Mouse (Mus musculus): ENCODE measurements around the gene Hist1h3g. TPM values are rescaled to one million over a fixed set of nuclear protein-coding genes. Genes with fewer than 3 reads are reported as not detected.

The Hist1h3g gene
- polyA plus RNA-seq, 1 experiment from 2014 or later = 3.3 TPM

- peaks cover 57% of the 10 kb centered on the region for H3K4me1 ChIP-seq (replicated peaks)
- no peaks in the 10 kb centered on the region for H3K27me3 ChIP-seq (ENCODE audit: insufficient read depth, poor library complexity, severe bottlenecking)
- no peak for DNase-seq (ENCODE audit: low spot score)
- H3K9me3 ChIP-seq = no peaks in the 10 kb centered on the region
- H3K36me3 ChIP-seq = no peaks in the 10 kb centered on the region
- H3K27ac ChIP-seq = no peak overlapping the region
- peak overlapping the region; percentile 47 for H3K4me3 ChIP-seq
- 28% methylated on average over 9 of the region's 9 CpGs for WGBS
Observed at GRCm38 (mm10) chr13:23502031-23502567, 33.1 kb upstream of the Hist1h3g start.

DNA sequence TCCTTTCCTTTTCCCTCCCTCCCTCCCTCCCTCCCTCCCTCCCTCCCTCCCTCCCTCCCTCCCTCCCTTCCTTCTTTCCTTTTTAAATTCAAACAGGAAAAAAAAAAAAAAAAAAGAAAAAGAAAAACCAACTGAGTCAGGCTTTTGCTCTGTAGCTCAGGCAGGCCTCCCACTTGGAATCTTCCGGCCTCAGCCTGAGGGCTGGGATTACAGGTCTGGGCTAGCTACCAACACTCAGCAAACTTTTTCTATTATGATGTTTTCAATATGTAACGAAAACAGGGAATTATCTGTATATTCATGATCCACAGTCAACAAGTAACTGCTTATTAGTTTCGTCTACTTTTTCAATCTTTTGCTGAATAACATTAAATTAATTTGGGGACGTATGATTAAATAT, 32.3 kb upstream of the Hist1h3g start:
- Histone ChIP-seq H3K4me3 (no peak overlapping the region), H3K9me3 (no peaks in the 10 kb centered on the region)

GRCm38 (mm10) chr13:23503797-23504196, 31.4 kb upstream of the Hist1h3g start:
- Histone ChIP-seq H3K4me1 (replicated peaks) (peaks cover 46% of the 10 kb centered on the region), H3K4me3 (peak overlapping the region; percentile 32)
- WGBS = under 1% methylated on average over 9 of the region's 9 CpGs

More for the DNA sequence above, 32.3 kb upstream of the Hist1h3g start:
- H3K36me3 ChIP-seq = no peaks in the 10 kb centered on the region
- no peaks in the 10 kb centered on the region for H3K27me3 ChIP-seq (ENCODE audit: insufficient read depth, poor library complexity, severe bottlenecking)
- 31% methylated on average over 4 of the region's 4 CpGs for WGBS
- no peak for DNase-seq (ENCODE audit: low spot score)
- no peak overlapping the region for H3K27ac ChIP-seq
- H3K4me1 ChIP-seq (replicated peaks) = peaks cover 54% of the 10 kb centered on the region

GRCm38 (mm10) chr13:23505662-23506345, 29.4 kb upstream of the Hist1h3g start:
- Histone ChIP-seq H3K9me3 (no peaks in the 10 kb centered on the region), H3K27ac (peak overlapping the region; percentile 71), H3K27me3 (ENCODE audit: insufficient read depth, poor library complexity, severe bottlenecking) (no peaks in the 10 kb centered on the region), H3K36me3 (no peaks in the 10 kb centered on the region), H3K4me1 (replicated peaks) (peaks cover 46% of the 10 kb centered on the region), H3K4me3 (peak overlapping the region; percentile 55)
- peak; percentile 56 for DNase-seq (ENCODE audit: low spot score)
- 4% methylated on average over 14 of the region's 14 CpGs for WGBS

More at GRCm38 (mm10) chr13:23503797-23504196, 31.4 kb upstream of the Hist1h3g start:
- H3K36me3 ChIP-seq = no peaks in the 10 kb centered on the region
- H3K9me3 ChIP-seq = no peaks in the 10 kb centered on the region
- no peaks in the 10 kb centered on the region for H3K27me3 ChIP-seq (ENCODE audit: insufficient read depth, poor library complexity, severe bottlenecking)
- peak; percentile 61 for DNase-seq (ENCODE audit: low spot score)
- no peak overlapping the region for H3K27ac ChIP-seq

DNA sequence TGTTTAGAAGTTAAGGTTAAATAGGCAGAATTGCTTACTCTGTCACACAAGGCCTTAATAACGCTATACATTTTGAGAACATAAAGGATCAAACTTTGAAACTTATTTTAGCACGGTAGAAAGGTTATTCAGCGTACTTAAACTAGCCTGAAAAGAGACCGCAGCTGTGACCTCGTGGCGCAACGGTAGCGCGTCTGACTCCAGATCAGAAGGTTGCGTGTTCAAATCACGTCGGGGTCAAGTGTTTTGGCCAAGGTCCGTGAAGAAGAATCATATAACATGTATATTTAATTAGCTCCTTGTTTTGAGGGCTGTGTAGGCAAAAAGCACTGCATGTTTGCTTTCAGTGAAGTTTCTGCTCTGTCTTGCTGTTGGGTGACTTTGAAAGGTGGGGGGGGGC, 28.9 kb upstream of the Hist1h3g start:
- WGBS = 2% methylated on average over 13 of the region's 13 CpGs
- no peaks in the 10 kb centered on the region for H3K27me3 ChIP-seq (ENCODE audit: insufficient read depth, poor library complexity, severe bottlenecking)
- no peak overlapping the region for H3K27ac ChIP-seq
- H3K4me1 ChIP-seq (replicated peaks) = peaks cover 46% of the 10 kb centered on the region
- H3K9me3 ChIP-seq = no peaks in the 10 kb centered on the region
- DNase-seq (ENCODE audit: low spot score) = peak; percentile 71
- no peaks in the 10 kb centered on the region for H3K36me3 ChIP-seq
- H3K4me3 ChIP-seq = peak overlapping the region; percentile 55

GRCm38 (mm10) chr13:23506819-23507515, 28.3 kb upstream of the Hist1h3g start:
- no peaks in the 10 kb centered on the region for H3K36me3 ChIP-seq
- 8% methylated on average over 14 of the region's 14 CpGs for WGBS

GRCm38 (mm10) chr13:23510127-23510526, 25.1 kb upstream of the Hist1h3g start:
- no peaks in the 10 kb centered on the region for H3K9me3 ChIP-seq
- H3K4me3 ChIP-seq = no peak overlapping the region
- DNase-seq (ENCODE audit: low spot score) = no peak
- H3K27ac ChIP-seq = no peak overlapping the region
- H3K27me3 ChIP-seq (ENCODE audit: insufficient read depth, poor library complexity, severe bottlenecking) = no peaks in the 10 kb centered on the region
- peaks cover 21% of the 10 kb centered on the region for H3K4me1 ChIP-seq (replicated peaks)
- 54% methylated on average over 1 of the region's 1 CpGs for WGBS
- H3K36me3 ChIP-seq = no peaks in the 10 kb centered on the region

More at GRCm38 (mm10) chr13:23506819-23507515, 28.3 kb upstream of the Hist1h3g start:
- peak; percentile 66 for DNase-seq (ENCODE audit: low spot score)
- peak overlapping the region; percentile 55 for H3K4me3 ChIP-seq
- H3K4me1 ChIP-seq (replicated peaks) = peaks cover 40% of the 10 kb centered on the region
- H3K9me3 ChIP-seq = no peaks in the 10 kb centered on the region
- no peak overlapping the region for H3K27ac ChIP-seq
- no peaks in the 10 kb centered on the region for H3K27me3 ChIP-seq (ENCODE audit: insufficient read depth, poor library complexity, severe bottlenecking)

- Histone ChIP-seq H3K9me3 (no peaks in the 10 kb centered on the region), H3K4me3 (no peak overlapping the region), H3K27ac (no peak overlapping the region), H3K4me1 (replicated peaks) (peaks cover 11% of the 10 kb centered on the region; the same call in 1 of the 2 replicates), H3K27me3 (ENCODE audit: insufficient read depth, poor library complexity, severe bottlenecking) (no peaks in the 10 kb centered on the region), H3K36me3 (no peaks in the 10 kb centered on the region)
- DNase-seq (ENCODE audit: low spot score) = no peak
- WGBS = 85% methylated on average over 1 of the region's 1 CpGs
Observed at GRCm38 (mm10) chr13:23513517-23513916, 21.7 kb upstream of the Hist1h3g start.

GRCm38 (mm10) chr13:23515281-23515680, 19.9 kb upstream of the Hist1h3g start:
- Histone ChIP-seq H3K27ac (no peak overlapping the region), H3K36me3 (no peaks in the 10 kb centered on the region), H3K4me1 (replicated peaks) (peaks cover 7% of the 10 kb centered on the region; the same call in 1 of the 2 replicates), H3K4me3 (no peak overlapping the region), H3K9me3 (no peaks in the 10 kb centered on the region), H3K27me3 (ENCODE audit: insufficient read depth, poor library complexity, severe bottlenecking) (no peaks in the 10 kb centered on the region)
- 78% methylated on average over 5 of the region's 5 CpGs for WGBS
- DNase-seq (ENCODE audit: low spot score) = no peak

GRCm38 (mm10) chr13:23515826-23516620, 19.2 kb upstream of the Hist1h3g start:
- DNase-seq (ENCODE audit: low spot score) = peak; percentile 35
- no peaks in the 10 kb centered on the region for H3K27me3 ChIP-seq (ENCODE audit: insufficient read depth, poor library complexity, severe bottlenecking)
- H3K36me3 ChIP-seq = no peaks in the 10 kb centered on the region
- peaks cover 6% of the 10 kb centered on the region; the same call in 1 of the 2 replicates for H3K4me1 ChIP-seq (replicated peaks)
- 55% methylated on average over 15 of the region's 15 CpGs for WGBS
- peak overlapping the region; percentile 58 for H3K4me3 ChIP-seq
- H3K9me3 ChIP-seq = no peaks in the 10 kb centered on the region
- no peak overlapping the region for H3K27ac ChIP-seq

DNA sequence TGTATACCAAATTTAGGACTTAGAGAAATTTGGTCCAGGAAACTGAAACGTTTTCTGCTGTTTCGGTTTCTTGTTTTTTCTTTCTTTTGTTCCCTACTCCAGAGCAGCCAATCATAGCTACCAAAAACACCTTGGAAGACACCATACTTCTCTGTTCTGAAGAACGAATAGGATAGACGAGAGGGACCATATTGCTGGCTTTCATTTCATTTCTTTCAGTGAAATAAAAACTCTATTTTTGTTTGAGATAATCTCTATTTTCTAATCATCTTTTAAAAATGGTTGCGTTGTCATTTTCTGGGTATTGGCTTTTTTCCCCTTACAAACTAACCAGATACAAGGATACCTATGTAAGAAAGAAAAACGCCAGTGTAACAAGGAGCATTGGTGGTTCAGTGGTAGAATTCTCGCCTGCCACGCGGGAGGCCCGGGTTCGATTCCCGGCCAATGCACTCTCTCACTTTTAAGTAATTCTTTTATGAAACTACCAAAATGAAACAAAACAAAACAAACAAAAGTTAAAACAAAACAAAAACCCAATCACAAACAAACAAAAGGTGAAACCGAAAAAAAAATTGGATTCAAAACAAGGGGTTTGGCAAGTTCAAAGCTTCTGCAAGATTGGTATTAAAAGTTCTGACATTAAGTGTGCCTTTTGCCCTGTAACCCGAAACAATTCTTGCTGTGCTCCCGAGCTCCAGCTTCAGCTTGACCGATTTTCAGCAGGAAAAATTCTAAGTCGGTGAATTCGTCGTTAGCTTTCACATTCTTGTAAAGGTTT, 18.2 kb upstream of the Hist1h3g start:
- Histone ChIP-seq H3K4me1 (replicated peaks) (peaks cover 6% of the 10 kb centered on the region; the same call in 1 of the 2 replicates), H3K4me3 (peak overlapping the region; percentile 58), H3K36me3 (no peaks in the 10 kb centered on the region), H3K9me3 (no peaks in the 10 kb centered on the region), H3K27me3 (ENCODE audit: insufficient read depth, poor library complexity, severe bottlenecking) (no peaks in the 10 kb centered on the region), H3K27ac (no peak overlapping the region)
- DNase-seq (ENCODE audit: low spot score) = peak; percentile 64
- under 1% methylated on average over 19 of the region's 19 CpGs for WGBS

All from hindbrain, embryonic 10.5 days (tissue).